In genomic region chr11:26817316-26817715, GRCm38 (mm10) we compare ENCODE assay signal across 35 mouse cellular contexts.
"Had no signal": no experiment of that assay in that cellular context is flagged by ENCODE, and none has a peak within 500 bp of the region (broad histone marks: within the 10 kb centered on the region; RNA-seq: fewer than 3 reads in every experiment).

No protein-coding gene starts in this region.

- H3K27me3 ChIP-seq: heart, embryonic 12.5 days; heart, embryonic 13.5 days; heart, embryonic 15.5 days; hindbrain, embryonic 12.5 days; hindbrain, embryonic 13.5 days; hindbrain, embryonic 15.5 days; intestine, embryonic 15.5 days; kidney, embryonic 15.5 days had no signal

- H3K36me3 ChIP-seq: heart, embryonic 10.5 days; heart, embryonic 12.5 days; heart, embryonic 13.5 days; heart, embryonic 15.5 days; hindbrain, embryonic 10.5 days; hindbrain, embryonic 12.5 days; hindbrain, embryonic 13.5 days; hindbrain, embryonic 15.5 days; intestine, embryonic 15.5 days; kidney, embryonic 15.5 days had no signal

- H3K9ac ChIP-seq: heart, embryonic 12.5 days; heart, embryonic 13.5 days; heart, embryonic 15.5 days; hindbrain, embryonic 12.5 days; hindbrain, embryonic 13.5 days; hindbrain, embryonic 14.5 days; hindbrain, embryonic 15.5 days; intestine, embryonic 15.5 days; kidney, embryonic 15.5 days had no signal

- H3K27ac ChIP-seq: heart, embryonic 10.5 days; heart, embryonic 13.5 days; heart, embryonic 15.5 days; hindbrain, embryonic 10.5 days; hindbrain, embryonic 12.5 days; hindbrain, embryonic 13.5 days; hindbrain, embryonic 14.5 days; hindbrain, embryonic 15.5 days; hindbrain, postnatal 0 days; intestine, embryonic 15.5 days; kidney, embryonic 15.5 days; kidney, postnatal 0 days; left cerebral cortex, adult 2 months had no signal

- ATAC-seq: hindbrain, embryonic 16.5 days; hindbrain, postnatal 0 days; inflammation-experienced regulatory T-cells, adult 6 months; intestine, embryonic 15.5 days; intestine, embryonic 16.5 days; intestine, postnatal 0 days had no signal

- DNase-seq: heart, postnatal 10 days; heart, postnatal 14 days; heart, postnatal 36 days; heart, postnatal 4 days; kidney, adult 11 months; kidney, adult 18-20 months; kidney, adult 2 months; kidney, adult 8-10 months; kidney, postnatal 10 days; kidney, postnatal 14 days; kidney, postnatal 25 days; kidney, postnatal 36 days; kidney, postnatal 4 days; layer of hippocampus, adult 9-11 months; layer of hippocampus, postnatal 36 days had no signal

- H3K9me3 ChIP-seq: heart, embryonic 10.5 days; heart, embryonic 12.5 days; heart, embryonic 13.5 days; heart, embryonic 15.5 days; hindbrain, embryonic 10.5 days; hindbrain, embryonic 12.5 days; hindbrain, embryonic 13.5 days; hindbrain, embryonic 15.5 days; intestine, embryonic 15.5 days; kidney, embryonic 15.5 days had no signal

- H3K4me2 ChIP-seq: heart, embryonic 11.5 days; heart, embryonic 12.5 days; heart, embryonic 13.5 days; heart, embryonic 15.5 days; hindbrain, embryonic 12.5 days; hindbrain, embryonic 13.5 days; hindbrain, embryonic 14.5 days; hindbrain, embryonic 15.5 days; intestine, embryonic 15.5 days; kidney, embryonic 15.5 days had no signal

- H3K4me1 ChIP-seq: heart, embryonic 10.5 days; heart, embryonic 12.5 days; heart, embryonic 13.5 days; heart, embryonic 15.5 days; hindbrain, embryonic 10.5 days; hindbrain, embryonic 12.5 days; hindbrain, embryonic 13.5 days; intestine, embryonic 15.5 days; kidney, embryonic 15.5 days had no signal

- H3K4me3 ChIP-seq: heart, embryonic 10.5 days; heart, embryonic 12.5 days; heart, embryonic 13.5 days; heart, embryonic 15.5 days; hindbrain, embryonic 10.5 days; hindbrain, embryonic 12.5 days; hindbrain, embryonic 13.5 days; hindbrain, embryonic 15.5 days; intestine, embryonic 15.5 days; kidney, embryonic 15.5 days; layer of hippocampus, adult 2 months; left cerebral cortex, adult 2 months had no signal
